Mouse (Mus musculus): ENCODE measurements around the gene Adgrd1. TPM values are rescaled to one million over a fixed set of nuclear protein-coding genes. Genes with fewer than 3 reads are reported as not detected.

Adgrd1 gene
- under 1 TPM; 0.55 to 0.60 TPM for total RNA-seq (2021)
- long read RNA-seq, partial matches to known transcripts = 0 of 2 reads
- long read RNA-seq, other reads (novel, unspliced or antisense) = 2 of 2 reads

DNA sequence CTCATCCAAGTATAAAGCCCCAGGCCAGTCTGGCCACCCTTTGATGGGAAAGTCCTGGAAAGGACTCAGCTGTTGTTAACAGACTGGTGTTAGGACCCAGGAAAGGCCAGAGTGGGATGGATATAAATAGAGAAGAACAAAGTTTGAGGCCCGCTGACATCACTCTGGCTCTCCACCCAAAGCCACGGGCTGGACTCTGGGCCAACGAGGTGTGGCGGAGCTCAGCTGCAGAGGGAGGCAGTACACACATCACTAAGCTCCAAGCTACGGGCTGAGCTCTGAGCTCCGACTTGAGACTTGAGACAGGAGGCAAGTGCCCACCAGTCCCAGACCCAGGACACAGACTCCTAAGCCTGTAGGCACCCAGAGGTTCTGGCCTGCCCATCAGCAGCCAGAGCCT is at the start of gene Adgrd1:
TSS of gene Adgrd1 (plus strand) at position 240 of the 400 bp plus-strand sequence.
- no peak for DNase-seq (ENCODE audit: low spot score in 2 of 2)

GRCm38 (mm10) chr5:129049372-129049771 is 47.2 kb upstream of the Adgrd1 start:
- peak; percentile 67 to 73 for DNase-seq (ENCODE audit: low spot score in 2 of 2)

DNA sequence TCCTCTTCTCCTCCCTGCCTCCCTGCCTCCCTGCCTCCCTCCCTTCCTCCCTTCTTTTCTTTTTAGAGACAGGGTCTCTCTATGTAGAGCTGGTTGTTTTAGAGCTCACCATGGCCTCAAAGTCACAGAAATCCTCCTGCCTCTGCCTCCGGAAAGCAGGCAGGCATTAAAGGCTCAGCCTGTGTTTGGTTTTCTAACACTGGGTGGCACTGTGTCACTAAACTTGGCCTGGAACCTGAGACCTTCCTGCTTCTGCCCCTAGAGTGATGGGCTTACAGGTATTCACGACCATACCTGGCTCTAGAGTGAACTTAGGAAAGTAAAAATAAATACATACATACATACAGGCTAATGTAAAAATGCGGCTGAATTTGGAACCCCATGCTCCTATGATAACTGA is 44.6 kb upstream of the Adgrd1 start:
- DNase-seq (ENCODE audit: low spot score in 2 of 2) = no peak

DNA sequence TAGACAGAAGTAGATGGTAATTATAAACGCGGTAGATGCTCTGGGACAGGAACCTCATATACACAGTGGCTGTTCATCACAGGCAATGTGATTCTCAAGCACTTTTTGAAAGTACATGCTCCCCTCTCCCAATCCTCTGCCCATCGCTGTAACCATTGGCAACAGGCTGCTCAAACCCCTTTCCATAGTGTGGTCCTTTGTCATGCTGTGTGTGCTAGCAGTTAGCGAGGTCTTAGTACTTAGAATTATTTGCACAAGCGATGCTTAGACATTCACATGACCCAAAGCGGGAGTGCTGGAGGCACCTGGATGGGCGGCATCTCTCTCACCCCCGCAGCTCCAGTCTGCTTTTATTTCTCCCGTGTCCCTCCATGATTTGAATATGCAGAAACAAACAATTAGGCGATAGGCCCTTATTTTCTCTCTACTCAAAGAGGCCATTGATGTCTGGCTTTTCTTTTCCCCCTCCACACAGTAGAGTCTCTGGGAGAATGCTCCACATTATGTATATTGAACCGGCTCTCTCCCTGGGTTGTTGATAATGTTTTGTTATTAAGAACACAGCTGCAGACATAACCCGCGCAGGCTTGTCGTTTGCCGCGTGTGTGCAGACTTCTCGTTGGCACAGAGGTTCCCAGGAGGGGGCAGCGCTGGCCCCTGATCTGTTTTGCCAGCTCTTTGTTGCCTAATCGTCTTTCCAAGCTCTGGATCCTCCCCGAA is 43.8 kb upstream of the Adgrd1 start:
- DNase-seq (ENCODE audit: low spot score in 2 of 2) = no peak

GRCm38 (mm10) chr5:129054675-129055284 is 41.8 kb upstream of the Adgrd1 start:
- no peak for DNase-seq (ENCODE audit: low spot score in 2 of 2)

GRCm38 (mm10) chr5:129059116-129059515 is 37.4 kb upstream of the Adgrd1 start:
- no peak for DNase-seq (ENCODE audit: low spot score in 2 of 2)

DNA sequence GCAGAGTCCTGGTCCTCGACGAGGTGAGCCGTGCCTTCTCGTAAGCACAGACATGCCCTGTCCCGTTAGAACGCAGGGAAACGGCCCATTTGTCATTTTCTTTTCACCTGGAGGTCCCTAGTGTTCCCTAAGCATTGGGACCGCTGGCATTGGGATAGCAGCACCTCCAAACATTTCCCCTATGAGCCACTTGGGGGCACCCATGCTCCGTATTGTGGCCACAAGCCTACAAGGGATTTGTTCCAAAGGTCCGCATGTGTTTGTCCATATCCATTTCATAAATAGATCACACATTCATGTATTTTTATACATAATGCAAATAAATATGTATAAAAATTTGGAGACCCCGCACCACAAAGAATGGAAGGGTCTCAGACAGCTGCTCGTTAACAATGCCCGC is 35.0 kb upstream of the Adgrd1 start:
- DNase-seq (ENCODE audit: low spot score in 2 of 2) = peak; percentile 78 to 84

GRCm38 (mm10) chr5:129063037-129063791 is 33.3 kb upstream of the Adgrd1 start:
- peak; percentile 94 for DNase-seq (ENCODE audit: low spot score in 2 of 2)

- DNase-seq (ENCODE audit: low spot score in 2 of 2) = no peak
These were observed 32.8 kb upstream of the Adgrd1 start for GRCm38 (mm10) chr5:129063792-129064087.

DNA sequence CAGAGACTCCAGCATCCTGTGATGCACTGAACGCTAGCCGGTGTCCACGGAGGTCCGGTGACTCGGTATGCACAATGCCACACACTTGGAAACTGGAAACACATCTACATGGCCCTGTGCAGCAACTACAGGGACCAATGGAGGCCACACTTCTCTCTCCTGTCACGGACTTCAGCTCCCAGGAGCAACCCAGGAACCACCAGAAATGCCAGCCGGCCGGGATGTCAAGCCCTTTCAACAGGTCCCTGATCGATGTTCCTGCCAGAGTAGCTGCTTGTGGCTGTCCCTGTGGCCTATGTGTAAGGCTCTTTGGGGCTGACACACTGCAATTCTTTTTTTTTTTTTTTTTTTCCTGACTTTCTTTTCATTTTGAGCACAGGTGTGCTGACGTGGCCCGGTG is 32.4 kb upstream of the Adgrd1 start:
- no peak for DNase-seq (ENCODE audit: low spot score in 2 of 2)

- no peak for DNase-seq (ENCODE audit: low spot score in 2 of 2)
These were observed 31.2 kb upstream of the Adgrd1 start for GRCm38 (mm10) chr5:129065301-129065700.

DNA sequence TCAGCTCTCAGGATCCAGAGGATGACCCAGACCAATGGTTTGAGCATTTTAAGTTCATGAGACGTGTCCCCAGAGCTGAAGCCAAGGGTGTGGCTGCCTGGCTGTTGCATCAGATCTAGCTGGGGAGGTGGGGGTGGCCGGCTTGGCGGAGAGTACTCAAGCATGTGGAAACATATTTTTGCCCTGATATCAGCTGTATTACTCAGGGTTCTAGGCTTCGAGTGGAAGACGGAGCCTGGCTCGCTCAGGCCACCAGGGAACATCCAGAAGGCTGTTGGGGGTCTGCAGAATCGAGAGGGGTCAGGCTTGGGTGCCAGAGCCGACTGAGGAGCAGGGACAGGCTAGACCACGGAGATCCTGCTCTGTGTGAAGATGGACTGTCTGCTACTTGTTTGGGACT is 30.6 kb upstream of the Adgrd1 start:
- DNase-seq (ENCODE audit: low spot score in 2 of 2) = no peak

GRCm38 (mm10) chr5:129066541-129067230 is 29.9 kb upstream of the Adgrd1 start:
- no peak for DNase-seq (ENCODE audit: low spot score in 2 of 2)

GRCm38 (mm10) chr5:129067231-129067834 is 29.2 kb upstream of the Adgrd1 start:
- no peak for DNase-seq (ENCODE audit: low spot score in 2 of 2)

DNA sequence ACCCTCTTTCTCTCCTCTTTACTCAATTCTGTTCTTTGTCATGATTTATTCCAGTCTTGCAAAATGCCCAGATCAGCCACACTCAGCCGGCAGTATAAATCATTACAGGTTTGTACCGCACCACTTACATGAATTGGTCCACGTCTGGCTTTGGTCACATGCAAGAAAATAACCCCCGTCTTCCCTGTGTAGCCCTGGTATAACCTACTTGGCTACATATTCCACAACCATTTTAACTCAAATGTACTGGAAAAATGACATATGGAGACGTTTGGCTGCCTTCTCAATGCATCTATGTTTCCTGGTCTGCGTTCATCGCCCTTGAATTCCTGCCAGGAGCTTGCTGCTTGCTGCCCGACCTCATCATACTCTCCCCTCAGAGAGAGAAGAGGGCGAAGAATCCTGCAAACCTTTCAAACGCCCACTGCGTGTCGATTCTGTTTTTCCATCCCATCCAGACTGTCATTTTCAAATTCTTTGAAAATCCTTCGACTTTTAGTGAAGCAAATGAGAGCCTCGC is 24.7 kb upstream of the Adgrd1 start:
- no peak for DNase-seq (ENCODE audit: low spot score in 2 of 2)

GRCm38 (mm10) chr5:129073404-129073803 is 23.1 kb upstream of the Adgrd1 start:
- DNase-seq (ENCODE audit: low spot score in 2 of 2) = no peak

- no peak for DNase-seq (ENCODE audit: low spot score in 2 of 2)
These were observed 20.5 kb upstream of the Adgrd1 start for GRCm38 (mm10) chr5:129076098-129076497.

- no peak for DNase-seq (ENCODE audit: low spot score in 2 of 2)
These were observed 19.3 kb upstream of the Adgrd1 start for GRCm38 (mm10) chr5:129077240-129077639.

- DNase-seq (ENCODE audit: low spot score in 2 of 2) = no peak
These were observed 15.0 kb upstream of the Adgrd1 start for GRCm38 (mm10) chr5:129081521-129081920.

DNA sequence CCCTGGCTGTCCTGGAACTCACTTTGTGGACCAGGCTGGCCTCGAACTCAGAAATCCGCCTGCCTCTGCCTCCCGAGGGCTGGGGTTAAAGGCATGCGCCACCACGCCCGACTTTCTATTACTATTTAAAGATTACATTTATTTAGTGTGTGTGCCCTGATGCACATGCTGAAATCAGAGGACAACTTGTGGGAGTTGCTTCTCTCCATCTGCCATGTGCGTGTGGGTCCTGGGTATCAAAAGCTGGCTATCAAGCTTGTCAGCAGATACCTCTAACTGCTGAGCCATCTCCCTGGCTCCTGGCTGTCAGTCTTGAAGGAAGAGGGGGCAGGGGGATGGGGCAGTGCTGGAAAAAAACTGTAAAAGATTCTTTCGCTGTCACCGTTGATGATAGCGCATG is 11.4 kb upstream of the Adgrd1 start:
- no peak for DNase-seq (ENCODE audit: low spot score in 2 of 2)
